Mouse (Mus musculus): Measurements from ENCODE around the gene Shank2. TPM values are rescaled to one million over a fixed set of nuclear protein-coding genes. Genes with fewer than 3 reads are reported as not detected.
A peak's percentile ranks its signal among the peaks of the same experiment; 100 is the strongest.

Gene Shank2
- polyA plus RNA-seq, 1 experiment from 2014 or later, result 2.7 TPM

- H3K27me3 ChIP-seq (ENCODE audit: control insufficient read depth, insufficient read depth, low read length), result no peaks in the 10 kb centered on the region
- 90% methylated on average over 2 of the region's 2 CpGs for WGBS
- H3K9ac ChIP-seq (ENCODE audit: low read depth, low read length), result no peak overlapping the region
- H3K27ac ChIP-seq (ENCODE audit: low read depth, low read length), result no peak overlapping the region
- H3K4me1 ChIP-seq (replicated peaks; ENCODE audit: control insufficient read depth, insufficient read depth, low read length), result no peaks in the 10 kb centered on the region
- ATAC-seq (ENCODE audit: low FRiP score) (no peak), DNase-seq (ENCODE audit: low spot score) (no peak)
- no peaks in the 10 kb centered on the region for H3K9me3 ChIP-seq (ENCODE audit: control insufficient read depth, low read length)
- no peak overlapping the region for H3K4me3 ChIP-seq (ENCODE audit: low read depth, low read length)
- H3K36me3 ChIP-seq (ENCODE audit: control insufficient read depth, insufficient read depth, low read length), result no peaks in the 10 kb centered on the region
- no peak overlapping the region for H3K4me2 ChIP-seq (replicated peaks; ENCODE audit: low read depth, low read length)
Observed at GRCm38 (mm10) chr7:144271074-144271473, 269.3 kb downstream of the Shank2 start.

GRCm38 (mm10) chr7:144278703-144279102 lies 277.0 kb downstream of the Shank2 start:
- H3K4me2 ChIP-seq (replicated peaks; ENCODE audit: low read depth, low read length), result no peak overlapping the region
- no peaks in the 10 kb centered on the region for H3K4me1 ChIP-seq (replicated peaks; ENCODE audit: control insufficient read depth, insufficient read depth, low read length)
- H3K9me3 ChIP-seq (ENCODE audit: control insufficient read depth, low read length), result no peaks in the 10 kb centered on the region
- H3K27ac ChIP-seq (ENCODE audit: low read depth, low read length), result no peak overlapping the region
- H3K27me3 ChIP-seq (ENCODE audit: control insufficient read depth, insufficient read depth, low read length), result no peaks in the 10 kb centered on the region; the same call in 1 of the 2 replicates
- DNase-seq (ENCODE audit: low spot score) (no peak), ATAC-seq (ENCODE audit: low FRiP score) (no peak)
- no peaks in the 10 kb centered on the region for H3K36me3 ChIP-seq (ENCODE audit: control insufficient read depth, insufficient read depth, low read length)
- 78% methylated on average over 4 of the region's 4 CpGs for WGBS
- no peak overlapping the region for H3K4me3 ChIP-seq (ENCODE audit: low read depth, low read length)
- H3K9ac ChIP-seq (ENCODE audit: low read depth, low read length), result no peak overlapping the region

- ATAC-seq (ENCODE audit: low FRiP score) (peak; percentile 42), DNase-seq (ENCODE audit: low spot score) (peak; percentile 57)
- no peaks in the 10 kb centered on the region for H3K36me3 ChIP-seq (ENCODE audit: control insufficient read depth, insufficient read depth, low read length)
- no peaks in the 10 kb centered on the region; the same call in 1 of the 2 replicates for H3K27me3 ChIP-seq (ENCODE audit: control insufficient read depth, insufficient read depth, low read length)
- 8% methylated on average over 6 of the region's 6 CpGs for WGBS
- H3K9me3 ChIP-seq (ENCODE audit: control insufficient read depth, low read length), result no peaks in the 10 kb centered on the region
- peaks cover 6% of the 10 kb centered on the region for H3K4me1 ChIP-seq (replicated peaks; ENCODE audit: control insufficient read depth, insufficient read depth, low read length)
- H3K4me2 ChIP-seq (replicated peaks; ENCODE audit: low read depth, low read length), result peak overlapping the region; percentile 88
- H3K9ac ChIP-seq (ENCODE audit: low read depth, low read length), result peak overlapping the region; percentile 80
- H3K4me3 ChIP-seq (ENCODE audit: low read depth, low read length), result peak overlapping the region; percentile 55
- H3K27ac ChIP-seq (ENCODE audit: low read depth, low read length), result peak overlapping the region; percentile 98
Observed at GRCm38 (mm10) chr7:144283701-144284100, 282.0 kb downstream of the Shank2 start.

GRCm38 (mm10) chr7:144284241-144285065 lies 282.7 kb downstream of the Shank2 start:
- Histone ChIP-seq H3K27me3 (ENCODE audit: control insufficient read depth, insufficient read depth, low read length) (no peaks in the 10 kb centered on the region; the same call in 1 of the 2 replicates), H3K9me3 (ENCODE audit: control insufficient read depth, low read length) (no peaks in the 10 kb centered on the region), H3K4me3 (ENCODE audit: low read depth, low read length) (peak overlapping the region; percentile 55), H3K36me3 (ENCODE audit: control insufficient read depth, insufficient read depth, low read length) (no peaks in the 10 kb centered on the region), H3K27ac (ENCODE audit: low read depth, low read length) (peak overlapping the region; percentile 98), H3K9ac (ENCODE audit: low read depth, low read length) (peak overlapping the region; percentile 80), H3K4me2 (replicated peaks; ENCODE audit: low read depth, low read length) (peak overlapping the region; percentile 88), H3K4me1 (replicated peaks; ENCODE audit: control insufficient read depth, insufficient read depth, low read length) (peaks cover 6% of the 10 kb centered on the region)
- WGBS, result under 1% methylated on average over 41 of the region's 45 CpGs
- peak; percentile 89 for ATAC-seq (ENCODE audit: low FRiP score)
- DNase-seq (ENCODE audit: low spot score), result peak; percentile 77

GRCm38 (mm10) chr7:144285066-144285633 lies 283.4 kb downstream of the Shank2 start:
- Histone ChIP-seq H3K4me1 (replicated peaks; ENCODE audit: control insufficient read depth, insufficient read depth, low read length) (peaks cover 6% of the 10 kb centered on the region), H3K27me3 (ENCODE audit: control insufficient read depth, insufficient read depth, low read length) (no peaks in the 10 kb centered on the region; the same call in 1 of the 2 replicates), H3K9me3 (ENCODE audit: control insufficient read depth, low read length) (no peaks in the 10 kb centered on the region), H3K27ac (ENCODE audit: low read depth, low read length) (peak overlapping the region; percentile 98), H3K36me3 (ENCODE audit: control insufficient read depth, insufficient read depth, low read length) (no peaks in the 10 kb centered on the region), H3K4me3 (ENCODE audit: low read depth, low read length) (peak overlapping the region; percentile 55), H3K4me2 (replicated peaks; ENCODE audit: low read depth, low read length) (peak overlapping the region; percentile 88), H3K9ac (ENCODE audit: low read depth, low read length) (peak overlapping the region; percentile 80)
- ATAC-seq (ENCODE audit: low FRiP score) (peak; percentile 51), DNase-seq (ENCODE audit: low spot score) (no peak)
- WGBS, result 23% methylated on average over 5 of the region's 5 CpGs

GRCm38 (mm10) chr7:144285912-144286311 lies 284.2 kb downstream of the Shank2 start:
- Histone ChIP-seq H3K9me3 (ENCODE audit: control insufficient read depth, low read length) (no peaks in the 10 kb centered on the region), H3K9ac (ENCODE audit: low read depth, low read length) (peak overlapping the region; percentile 32; the same call in 1 of the 2 replicates), H3K4me3 (ENCODE audit: low read depth, low read length) (0 out of 2 replicates have a peak overlapping the region, but pooled peaks have one; percentile 55), H3K27ac (ENCODE audit: low read depth, low read length) (0 out of 2 replicates have a peak overlapping the region, but pooled peaks have one; percentile 98), H3K4me1 (replicated peaks; ENCODE audit: control insufficient read depth, insufficient read depth, low read length) (peaks cover 6% of the 10 kb centered on the region), H3K4me2 (replicated peaks; ENCODE audit: low read depth, low read length) (peak overlapping the region; percentile 88), H3K27me3 (ENCODE audit: control insufficient read depth, insufficient read depth, low read length) (no peaks in the 10 kb centered on the region; the same call in 1 of the 2 replicates), H3K36me3 (ENCODE audit: control insufficient read depth, insufficient read depth, low read length) (no peaks in the 10 kb centered on the region)
- DNase-seq (ENCODE audit: low spot score), result no peak
- ATAC-seq (ENCODE audit: low FRiP score), result no peak
- 83% methylated on average over 4 of the region's 4 CpGs for WGBS

GRCm38 (mm10) chr7:144287991-144288390 lies 286.3 kb downstream of the Shank2 start:
- Histone ChIP-seq H3K4me2 (replicated peaks; ENCODE audit: low read depth, low read length) (no peak overlapping the region), H3K4me3 (ENCODE audit: low read depth, low read length) (no peak overlapping the region), H3K4me1 (replicated peaks; ENCODE audit: control insufficient read depth, insufficient read depth, low read length) (peaks cover 6% of the 10 kb centered on the region), H3K9ac (ENCODE audit: low read depth, low read length) (no peak overlapping the region), H3K27ac (ENCODE audit: low read depth, low read length) (no peak overlapping the region), H3K9me3 (ENCODE audit: control insufficient read depth, low read length) (no peaks in the 10 kb centered on the region), H3K27me3 (ENCODE audit: control insufficient read depth, insufficient read depth, low read length) (no peaks in the 10 kb centered on the region), H3K36me3 (ENCODE audit: control insufficient read depth, insufficient read depth, low read length) (no peaks in the 10 kb centered on the region)
- ATAC-seq (ENCODE audit: low FRiP score), result no peak
- no peak for DNase-seq (ENCODE audit: low spot score)
- 70% methylated on average over 6 of the region's 6 CpGs for WGBS

GRCm38 (mm10) chr7:144291478-144291877 lies 289.8 kb downstream of the Shank2 start:
- H3K9ac ChIP-seq (ENCODE audit: low read depth, low read length), result no peak overlapping the region
- no peak overlapping the region for H3K4me2 ChIP-seq (replicated peaks; ENCODE audit: low read depth, low read length)
- no peak overlapping the region for H3K4me3 ChIP-seq (ENCODE audit: low read depth, low read length)
- WGBS, result 77% methylated on average over 7 of the region's 7 CpGs
- ATAC-seq (ENCODE audit: low FRiP score), result no peak
- no peaks in the 10 kb centered on the region for H3K9me3 ChIP-seq (ENCODE audit: control insufficient read depth, low read length)
- H3K27me3 ChIP-seq (ENCODE audit: control insufficient read depth, insufficient read depth, low read length), result no peaks in the 10 kb centered on the region
- H3K27ac ChIP-seq (ENCODE audit: low read depth, low read length), result no peak overlapping the region
- DNase-seq (ENCODE audit: low spot score), result no peak
- H3K36me3 ChIP-seq (ENCODE audit: control insufficient read depth, insufficient read depth, low read length), result no peaks in the 10 kb centered on the region
- H3K4me1 ChIP-seq (replicated peaks; ENCODE audit: control insufficient read depth, insufficient read depth, low read length), result no peaks in the 10 kb centered on the region; the same call in 1 of the 2 replicates

Measured in hindbrain, embryonic 11.5 days (tissue).